Mouse (Mus musculus) ZHBTc4 (cell line): ENCODE measurements at regions not wholly inside any gene's neighbourhood (a gene's known extent, or its start where the extent isn't known, plus 50 kb on each side); places are given as distances from the start of the nearest gene placed in this dataset.
A peak's percentile ranks its signal among the peaks of the same experiment; 100 is the strongest.

Experiments used
- DNase-seq: peaks from one replicate; pipeline ENCODE4 v3.0.0-alpha.2; 2011; ENCODE audit warnings: low read depth, low spot score

- no peak for DNase-seq
These were observed 55.1 kb upstream of the Smox start for GRCm38 (mm10) chr2:131436149-131436548.

DNA sequence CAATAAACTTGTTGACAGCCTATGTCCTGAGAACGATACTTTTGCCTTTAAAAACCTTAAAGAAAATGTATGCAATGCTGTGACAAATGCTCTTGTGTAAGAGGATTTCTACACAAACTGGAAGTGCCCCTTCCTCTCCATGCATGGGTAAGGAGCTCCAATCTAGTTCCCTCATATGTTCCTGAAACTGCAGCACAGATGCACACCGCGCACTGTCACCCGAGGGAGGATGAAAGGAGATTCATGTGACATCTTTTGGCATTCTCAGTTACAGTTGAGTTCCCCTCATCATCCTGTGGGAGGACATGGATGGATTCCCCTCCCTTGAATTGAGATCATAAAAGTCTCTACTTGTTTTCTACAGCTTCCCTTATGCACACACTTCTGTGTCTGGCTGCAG lies 60.8 kb upstream of the Smox start:
- DNase-seq: no peak

GRCm38 (mm10) chr2:131428089-131428488 lies 63.2 kb upstream of the Smox start:
- DNase-seq: no peak

DNA sequence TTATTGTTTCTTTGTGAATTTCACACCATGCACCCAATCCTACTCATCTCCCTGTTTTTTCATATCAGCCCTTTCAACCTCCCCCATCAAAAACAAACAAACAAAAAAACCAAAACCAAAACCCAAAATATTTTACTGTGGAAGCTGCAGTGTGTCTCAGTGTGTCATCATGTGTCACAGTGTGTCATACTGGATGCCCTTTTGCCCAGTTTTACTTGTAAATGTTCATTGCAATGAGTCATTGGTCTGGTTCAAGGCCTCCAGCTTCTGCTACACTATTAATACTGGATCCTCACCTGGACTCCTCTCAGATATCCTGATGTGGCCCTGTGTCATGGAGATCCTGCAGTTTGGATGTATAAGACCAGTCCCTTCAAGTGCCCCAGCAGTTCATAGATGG lies 64.4 kb upstream of the Smox start:
- DNase-seq: no peak

DNA sequence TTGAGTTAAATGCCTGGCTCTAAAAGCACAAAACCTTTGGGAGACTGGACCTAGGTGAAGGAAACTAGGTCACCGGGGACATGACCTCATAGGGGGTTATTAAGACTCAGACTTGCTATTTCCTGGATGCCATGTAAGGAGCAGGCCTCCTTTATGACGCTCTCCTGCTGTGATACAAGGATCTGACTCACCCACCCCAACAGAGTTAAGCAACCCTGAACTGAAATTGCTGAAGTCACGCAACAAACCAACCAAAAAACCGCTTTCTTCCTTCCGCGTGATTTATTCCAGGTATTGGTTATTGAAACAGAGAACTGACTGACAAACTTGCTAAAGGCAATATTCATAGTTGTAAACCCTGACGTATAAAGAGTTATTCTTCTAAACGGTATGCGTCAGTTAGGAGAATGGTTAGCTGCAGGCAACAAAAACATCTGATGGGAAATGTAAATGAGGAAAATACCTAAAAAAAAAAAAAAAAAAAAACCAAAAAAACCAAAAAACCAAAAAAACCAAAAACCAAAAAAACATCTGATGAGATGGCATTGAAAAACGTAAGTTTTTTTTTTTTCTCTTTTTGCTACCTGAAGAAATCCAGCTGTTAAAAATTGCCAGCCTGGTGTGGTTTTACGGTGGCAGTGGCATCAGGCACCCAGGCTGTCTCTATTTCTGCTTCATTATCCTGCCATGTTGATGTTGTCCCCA lies 67.5 kb upstream of the Smox start:
- DNase-seq: peak; percentile 7

DNA sequence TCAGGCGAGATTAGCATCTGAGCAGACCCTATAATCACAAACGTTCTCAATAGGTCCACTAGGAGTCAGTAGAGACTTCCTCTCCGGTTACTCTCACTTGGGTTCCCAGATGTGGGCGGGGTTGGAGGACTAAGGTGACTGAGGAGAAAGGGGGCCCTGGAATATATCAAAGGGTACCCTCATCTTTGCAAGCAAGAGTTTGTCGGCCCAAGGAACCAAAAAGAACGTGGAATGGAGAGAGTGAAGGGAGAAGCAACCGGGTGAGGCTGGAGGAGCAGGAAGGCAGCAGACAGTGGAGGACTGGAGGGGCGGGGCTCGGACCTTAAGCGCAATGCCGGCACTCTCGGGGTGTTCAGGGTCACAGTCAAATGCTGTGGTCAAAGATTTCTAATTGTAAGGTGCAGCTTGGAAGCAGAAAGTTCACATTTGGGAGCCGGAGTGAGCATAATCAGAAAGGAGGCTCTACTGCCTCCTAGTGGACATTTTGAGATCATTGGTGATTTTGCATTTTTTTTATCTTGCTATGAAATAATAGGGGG lies 68.3 kb upstream of the Smox start:
- DNase-seq: peak; percentile 85

DNA sequence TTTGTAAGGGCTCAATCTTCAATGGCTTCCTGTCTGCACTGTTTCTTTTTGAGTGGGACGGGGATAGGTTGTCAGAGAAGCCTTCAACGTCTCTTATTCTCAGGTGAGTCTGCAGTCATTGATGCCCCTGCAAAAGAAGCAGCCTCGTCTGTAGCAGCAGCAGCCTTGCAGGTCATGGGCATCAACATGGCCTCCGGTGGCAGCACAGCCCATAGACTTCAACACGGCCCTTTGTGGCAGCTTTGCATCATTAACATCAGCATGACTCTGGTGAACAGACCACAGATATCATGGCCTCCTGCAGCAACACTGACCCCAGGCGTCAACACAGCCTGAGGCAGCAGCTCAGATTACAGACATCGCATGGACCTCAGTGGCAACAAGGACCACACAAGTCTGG lies 65.4 kb upstream of the Rnf24 start:
- DNase-seq: no peak

GRCm38 (mm10) chr2:131417472-131417871 lies 64.8 kb upstream of the Rnf24 start:
- no peak for DNase-seq

GRCm38 (mm10) chr2:131416482-131416881 lies 63.8 kb upstream of the Rnf24 start:
- DNase-seq: peak; percentile 66

- no peak for DNase-seq
These were observed 58.3 kb upstream of the Rnf24 start for GRCm38 (mm10) chr2:131410906-131411520.

GRCm38 (mm10) chr2:131407337-131407736 lies 54.6 kb upstream of the Rnf24 start:
- DNase-seq: no peak

- no peak for DNase-seq
These were observed 51.5 kb upstream of the Rnf24 start for GRCm38 (mm10) chr2:131404218-131404555.

DNA sequence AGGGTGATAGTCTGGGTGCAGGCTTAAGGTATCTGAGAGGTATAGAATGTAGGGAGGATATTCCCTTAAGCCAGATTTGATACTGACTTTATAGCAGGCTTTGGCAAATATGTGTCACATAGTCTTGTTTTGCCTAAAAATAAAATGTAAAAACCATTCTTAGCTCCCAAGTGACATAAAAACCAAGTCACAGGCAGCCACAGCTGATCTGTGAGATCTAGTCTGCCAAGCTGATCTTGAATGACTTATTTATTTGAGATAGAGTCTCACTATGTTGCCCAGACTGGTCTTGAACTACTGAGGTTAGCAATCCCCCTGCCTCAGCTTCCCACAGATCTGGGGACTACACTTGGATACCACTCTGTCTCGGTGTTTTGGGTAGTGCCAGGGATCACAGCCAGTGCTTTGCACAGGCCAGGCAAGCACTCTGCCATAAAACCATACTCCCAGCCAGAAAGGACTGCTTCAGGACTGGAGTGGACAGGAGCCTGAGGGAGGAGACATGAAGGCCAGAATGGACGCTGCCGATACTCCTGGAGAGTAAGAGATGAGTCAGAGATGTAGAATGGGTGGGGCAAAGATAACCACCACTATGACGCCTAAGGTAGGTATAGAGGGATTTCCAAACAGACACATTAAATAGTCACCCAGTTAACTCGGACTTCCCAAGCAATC lies 51.0 kb upstream of the Rnf24 start:
- DNase-seq: no peak
